Mouse (Mus musculus) forebrain, embryonic 10.5 days (tissue): ENCODE measurements around the gene Kcnh5. TPM values are rescaled to one million over a fixed set of nuclear protein-coding genes. Genes with fewer than 3 reads are reported as not detected.

Source experiments
- polyA plus RNA-seq: library from polyadenylated mRNA; unstranded; fragments of >200 nt; fragmentation: Nextera tagmentation; extraction: Ambion mirVana; gene quantifications from 2 replicates; pipeline ENCODE4 v1.2.1, GENCODE M21; 2016

Gene Kcnh5
- polyA plus RNA-seq, 1 experiment from 2014 or later = 0.90 TPM

Other genes starting within 250 kb of the Kcnh5 start
- gene Rhoj, start 131.0 kb upstream of the Kcnh5 start, polyA plus RNA-seq = 18.1 and 20.1 TPM in 2 replicates
- not detected in 2 replicates for gene Gphb5, start 239.4 kb upstream of the Kcnh5 start, polyA plus RNA-seq